Mouse (Mus musculus): ENCODE measurements around the gene Dctn5.

- no peak for TF ChIP-seq CTCF (IDR thresholded peaks at IDR 0.05; ENCODE audit: borderline replicate concordance, insufficient read depth, low read length)
- no peak for TF ChIP-seq POLR2A (IDR thresholded peaks at IDR 0.05; ENCODE audit: low read depth, low read length)
Observed at GRCm38 (mm10) chr7:122152473-122152872, 19.6 kb downstream of the Dctn5 start.

Data from embryonic fibroblast, embryonic 13.5 days (primary cell).